Mouse (Mus musculus) CH12.LX (cell line): Measurements from ENCODE around the gene Ppm1l. TPM values are rescaled to one million over a fixed set of nuclear protein-coding genes. Genes with fewer than 3 reads are reported as not detected.

Experiments used
- DNase-seq: peaks from one replicate; pipeline ENCODE4 v3.0.0-alpha.2; 2013; ENCODE audit errors: extremely low read depth
- H3K27ac ChIP-seq: 2 replicates; pipeline ENCODE4 v1.5.1; 2012; ENCODE audit warnings: low read depth, mild to moderate bottlenecking, control low read depth, moderate library complexity; ENCODE audit not compliant: insufficient read depth
- H3K27me3 ChIP-seq: replicated peaks from 2 replicates; pipeline ENCODE3; 2012; ENCODE audit warnings: inconsistent platforms
- H3K36me3 ChIP-seq, 2 experiments: replicated peaks in 1 of 2; 2 replicates each; pipeline versions ENCODE3 to v1.6.1; 2012; ENCODE audit warnings: inconsistent platforms in 1 of 2, low read length in 1 of 2, mild to moderate bottlenecking in 1 of 2, mixed read lengths in 1 of 2, moderate library complexity in 1 of 2; ENCODE audit not compliant: control insufficient read depth in 1 of 2, insufficient read depth in 1 of 2
- H3K4me1 ChIP-seq, 2 experiments: 2 replicates each; pipeline ENCODE4 v1.6.1; 2012; ENCODE audit warnings: inconsistent platforms in 1 of 2, moderate library complexity in 1 of 2; ENCODE audit not compliant: insufficient read depth in 2 of 2, control insufficient read depth in 1 of 2
- H3K4me2 ChIP-seq: 2 replicates; pipeline ENCODE4 v1.6.1; 2012; ENCODE audit warnings: low read depth, mild to moderate bottlenecking, control low read depth; ENCODE audit not compliant: poor library complexity, insufficient read depth, severe bottlenecking
- H3K4me3 ChIP-seq, 3 experiments: fragments of 150-350 bp in 1 of 3; sonication (generic) in 1 of 3; replicated peaks in 1 of 3; 2 replicates each; pipeline versions ENCODE3 to v1.5.1; 2011 to 2012; ENCODE audit warnings: low read depth in 2 of 3, low read length in 2 of 3, mild to moderate bottlenecking in 2 of 3, moderate library complexity in 2 of 3, control low read depth in 1 of 3, improper control_type of control experiment in 1 of 3, inconsistent platforms in 1 of 3, mixed read lengths in 1 of 3; ENCODE audit not compliant: poor library complexity in 1 of 3
- H3K79me2 ChIP-seq: replicated peaks from 2 replicates; pipeline ENCODE4 v1.6.1; 2012; ENCODE audit warnings: mild to moderate bottlenecking, moderate library complexity; ENCODE audit not compliant: control insufficient read depth, poor library complexity, insufficient read depth, severe bottlenecking; ENCODE audit errors: extremely low read depth
- H3K9ac ChIP-seq: 2 replicates; pipeline ENCODE4 v1.6.1; 2012; ENCODE audit warnings: low read depth, mild to moderate bottlenecking, control low read depth, moderate library complexity; ENCODE audit not compliant: insufficient read depth
- H3K9me3 ChIP-seq: replicated peaks from 2 replicates; pipeline ENCODE3; 2012; ENCODE audit warnings: low read length, inconsistent platforms, mixed read lengths
- BHLHE40 ChIP-seq: IDR thresholded peaks from 2 replicates; pipeline ENCODE4 v1.6.1; 2011; ENCODE audit warnings: mild to moderate bottlenecking, low read depth, low read length, improper control_type of control experiment
- CHD1 ChIP-seq: IDR thresholded peaks from 2 replicates; pipeline ENCODE4 v1.6.1; 2012; ENCODE audit warnings: low read depth, low read length, improper control_type of control experiment, inconsistent platforms
- CTCF ChIP-seq, 2 experiments: IDR thresholded peaks in 1 of 2; conservative IDR thresholded peaks in 1 of 2; 2 replicates each; pipeline ENCODE4 v1.5.1; 2011 to 2012; ENCODE audit warnings: low read depth in 2 of 2, low read length in 2 of 2, improper control_type of control experiment in 1 of 2, inconsistent platforms in 1 of 2, mild to moderate bottlenecking in 1 of 2, moderate library complexity in 1 of 2
- GABPA ChIP-seq: IDR thresholded peaks from 2 replicates; pipeline ENCODE4 v1.6.1; 2012; ENCODE audit warnings: low read depth, low read length, improper control_type of control experiment, inconsistent platforms; ENCODE audit not compliant: insufficient replicate concordance
- JUN ChIP-seq: IDR thresholded peaks from 2 replicates; pipeline ENCODE4 v1.6.1; 2011; ENCODE audit warnings: low read depth, mild to moderate bottlenecking, low read length, improper control_type of control experiment, moderate library complexity; ENCODE audit not compliant: insufficient read depth
- MAFK ChIP-seq: IDR thresholded peaks from 2 replicates; pipeline ENCODE4 v1.6.1; 2011; ENCODE audit warnings: low read length, improper control_type of control experiment; ENCODE audit not compliant: insufficient replicate concordance
- MAX ChIP-seq: IDR thresholded peaks from 2 replicates; pipeline ENCODE4 v1.6.1; 2011; ENCODE audit warnings: low read length, improper control_type of control experiment
- MXI1 ChIP-seq: IDR thresholded peaks from 2 replicates; pipeline ENCODE4 v1.6.1; 2011; ENCODE audit warnings: mild to moderate bottlenecking, low read depth, low read length, improper control_type of control experiment
- RCOR1 ChIP-seq: conservative IDR thresholded peaks from 2 replicates; pipeline ENCODE4 v1.6.1; 2012; ENCODE audit warnings: low read depth, mild to moderate bottlenecking, inconsistent platforms, low read length, improper control_type of control experiment
- SIN3A ChIP-seq: IDR thresholded peaks from 2 replicates; pipeline ENCODE4 v1.6.1; 2012; ENCODE audit warnings: low read length, improper control_type of control experiment, inconsistent platforms
- SMC3 ChIP-seq: IDR thresholded peaks from 2 replicates; pipeline ENCODE4 v1.6.1; 2011; ENCODE audit warnings: low read depth, low read length, improper control_type of control experiment
- TCF12 ChIP-seq: IDR thresholded peaks from 2 replicates; pipeline ENCODE4 v1.6.1; 2014; ENCODE audit warnings: low read depth, mild to moderate bottlenecking, inconsistent platforms, low read length, improper control_type of control experiment
- UBTF ChIP-seq: IDR thresholded peaks from 2 replicates; pipeline ENCODE4 v1.6.1; 2012; ENCODE audit warnings: low read depth, mild to moderate bottlenecking, inconsistent platforms, low read length, improper control_type of control experiment, moderate library complexity
- ZKSCAN1 ChIP-seq: IDR thresholded peaks from 2 replicates; pipeline ENCODE4 v1.6.1; 2012; ENCODE audit warnings: low read depth, inconsistent platforms, low read length, improper control_type of control experiment, borderline replicate concordance
- ZNF384 ChIP-seq: IDR thresholded peaks from 2 replicates; pipeline ENCODE4 v1.6.1; 2012; ENCODE audit warnings: low read depth, low read length, improper control_type of control experiment, inconsistent platforms
- dilution Hi-C: fragments of 300-500 bp; cut with MboI; formaldehyde crosslinking; loops from 2 replicates; pipeline ENCODE4 v1.14.3; 2020; ENCODE audit warnings: low sequenced_read_pairs; ENCODE audit not compliant: extremely low pct_unique_long_range_greater_than_20kb, extremely low pct_ligation_motif_present
- in situ Hi-C: fragments of 300-500 bp; cut with MboI; formaldehyde crosslinking; loops from 3 replicates; pipeline ENCODE4 v1.14.3; 2019; ENCODE audit warnings: low sequenced_read_pairs, low pct_ligation_motif_present, low pct_unique_long_range_greater_than_20kb, mixed read lengths
- polyA plus RNA-seq: library from polyadenylated mRNA; unstranded; fragments of >175 nt; gene quantifications from 2 replicates; pipeline ENCODE4 v1.2.1, GENCODE M21; 2012; ENCODE audit warnings: low read depth; ENCODE audit not compliant: insufficient read length
- total RNA-seq, 2 experiments: library from RNA; depleted of rRNA; stranded (reverse); fragments of 300-350 nt in 1 of 2; fragments of >200 nt in 1 of 2; gene quantifications; 2 replicates each; pipeline ENCODE4 v1.2.3; 2012 to 2014

The Ppm1l gene
- total and polyA plus RNA-seq, 3 experiments: 0.68 to 2.4 (median 1.7) TPM

GRCm38 (mm10) chr3:69555511-69555910, 238.8 kb downstream of the Ppm1l start:
- Histone ChIP-seq H3K9ac (no peak overlapping the region), H3K4me2 (no peak overlapping the region), H3K27ac (no peak overlapping the region), H3K79me2 (no peaks in the 10 kb centered on the region), H3K4me3 (no peak overlapping the region), H3K27me3 (no peaks in the 10 kb centered on the region), H3K36me3 (peaks cover 0 to 5% of the 10 kb centered on the region in 2 experiments), H3K9me3 (no peaks in the 10 kb centered on the region), H3K4me1 (peaks cover 0 to 5% of the 10 kb centered on the region in 2 experiments; a peak in 1 of 4 replicates)
- no peak for DNase-seq
- in situ Hi-C loops (no loop called here), dilution Hi-C loops (no loop called here)
- no peak for TF ChIP-seq RCOR1

- H3K79me2 ChIP-seq: no peaks in the 10 kb centered on the region
- peaks cover 0 to 5% of the 10 kb centered on the region in 2 experiments for H3K36me3 ChIP-seq
- no peak for TF ChIP-seq ZKSCAN1
- no peak for TF ChIP-seq CHD1
- no peak for TF ChIP-seq SMC3
- TF ChIP-seq MAFK: no peak
- TF ChIP-seq JUN: no peak
- TF ChIP-seq ZNF384: no peak
- TF ChIP-seq GABPA: no peak
- no peak for TF ChIP-seq UBTF
- H3K27me3 ChIP-seq: no peaks in the 10 kb centered on the region
- H3K4me1 ChIP-seq: peaks cover 0 to 5% of the 10 kb centered on the region in 2 experiments; a peak in 1 of 4 replicates
- H3K27ac ChIP-seq: no peak overlapping the region
- in situ Hi-C loops: no loop called here
- H3K4me3 ChIP-seq: no peak overlapping the region
- no peak overlapping the region for H3K4me2 ChIP-seq
- DNase-seq: no peak
- no peaks in the 10 kb centered on the region for H3K9me3 ChIP-seq
- dilution Hi-C loops: no loop called here
- H3K9ac ChIP-seq: no peak overlapping the region
These were observed 239.6 kb downstream of the Ppm1l start for GRCm38 (mm10) chr3:69556092-69556778.

GRCm38 (mm10) chr3:69559316-69559974, 242.8 kb downstream of the Ppm1l start:
- no peaks in the 10 kb centered on the region for H3K9me3 ChIP-seq
- TF ChIP-seq GABPA: no peak
- no peak for TF ChIP-seq CTCF (conservative IDR thresholded peaks at IDR 0.05 in 1 of 2, IDR thresholded peaks at IDR 0.05 in 1 of 2; ENCODE audit: low read depth in 2 of 2, low read length in 2 of 2)
- TF ChIP-seq MAX: no peak
- no peak for TF ChIP-seq TCF12
- no peak for TF ChIP-seq SIN3A
- no peak for TF ChIP-seq BHLHE40
- TF ChIP-seq MXI1: no peak
- TF ChIP-seq, all 38 proteins: peak for 0
- dilution Hi-C loops: no loop called here

More at GRCm38 (mm10) chr3:69559316-69559974, 242.8 kb downstream of the Ppm1l start:
- in situ Hi-C loops: no loop called here
- no peak for DNase-seq
- Histone ChIP-seq H3K4me3 (no peak overlapping the region), H3K79me2 (no peaks in the 10 kb centered on the region), H3K9ac (no peak overlapping the region), H3K36me3 (no peaks in the 10 kb centered on the region), H3K4me2 (no peak overlapping the region), H3K27me3 (no peaks in the 10 kb centered on the region), H3K4me1 (peaks cover 0 to 5% of the 10 kb centered on the region in 2 experiments; a peak in 1 of 4 replicates), H3K27ac (no peak overlapping the region)
